Mouse (Mus musculus) myocyte (in vitro differentiated cells): Measurements from ENCODE around the gene Chmp4b. TPM values are rescaled to one million over a fixed set of nuclear protein-coding genes. Genes with fewer than 3 reads are reported as not detected.
A peak's percentile ranks its signal among the peaks of the same experiment; 100 is the strongest.

Experiments
- H3K27me3 ChIP-seq: one replicate; pipeline ENCODE4 v1.6.1; 2011; ENCODE audit not compliant: control insufficient read depth, insufficient read depth, insufficient read length
- H3K36me3 ChIP-seq: one replicate; pipeline ENCODE4 v1.6.1; 2011; ENCODE audit not compliant: control insufficient read depth, insufficient read depth
- H3K4me2 ChIP-seq: one replicate; pipeline ENCODE4 v1.6.1; 2011; ENCODE audit warnings: low read depth, control low read depth
- H3K4me3 ChIP-seq: one replicate; pipeline ENCODE4 v1.5.1; 2011; ENCODE audit warnings: mild to moderate bottlenecking, control low read depth, moderate library complexity
- H3K79me2 ChIP-seq: one replicate; pipeline ENCODE4 v1.6.1; 2011; ENCODE audit not compliant: control insufficient read depth, insufficient read depth
- H3ac ChIP-seq: one replicate; pipeline ENCODE4 v1.6.1; 2011; ENCODE audit not compliant: control insufficient read depth, insufficient read length
- CEBPB ChIP-seq: IDR thresholded peaks from 2 replicates; pipeline ENCODE4 v1.6.1; 2011; ENCODE audit warnings: mild to moderate bottlenecking, moderate library complexity; ENCODE audit not compliant: poor library complexity, insufficient read depth, severe bottlenecking
- E2F4 ChIP-seq: IDR thresholded peaks from one replicate; pipeline ENCODE4 v1.6.1; 2011; ENCODE audit warnings: mild to moderate bottlenecking, control low read depth, moderate library complexity; ENCODE audit not compliant: insufficient read depth
- MAX ChIP-seq: IDR thresholded peaks from one replicate; pipeline ENCODE4 v1.6.1; 2011; ENCODE audit warnings: low read depth, mild to moderate bottlenecking, control low read depth
- MYOD1 ChIP-seq, 3 experiments: IDR thresholded peaks; one replicate each; pipeline ENCODE4 v1.6.1; 2011; ENCODE audit warnings: control low read depth in 2 of 3, low read depth in 2 of 3, mild to moderate bottlenecking in 2 of 3, moderate library complexity in 1 of 3; ENCODE audit not compliant: insufficient read length in 2 of 3, control insufficient read depth in 1 of 3
- MYOG ChIP-seq, 3 experiments: IDR thresholded peaks; one replicate each; pipeline ENCODE4 v1.6.1; 2011; ENCODE audit warnings: control low read depth in 2 of 3, low read depth in 2 of 3, mild to moderate bottlenecking in 2 of 3; ENCODE audit not compliant: insufficient read length in 2 of 3, control insufficient read depth in 1 of 3, insufficient read depth in 1 of 3
- POLR2A ChIP-seq: IDR thresholded peaks from one replicate; pipeline ENCODE4 v1.6.1; 2011; ENCODE audit warnings: low read depth, mild to moderate bottlenecking, control low read depth, moderate library complexity; ENCODE audit not compliant: insufficient read length
- POLR2AphosphoS2 ChIP-seq: IDR thresholded peaks from one replicate; pipeline ENCODE4 v1.6.1; 2011; ENCODE audit warnings: low read depth, control low read depth; ENCODE audit not compliant: insufficient read length
- REST ChIP-seq: IDR thresholded peaks from one replicate; pipeline ENCODE4 v1.6.1; 2011; ENCODE audit warnings: mild to moderate bottlenecking, control low read depth, moderate library complexity; ENCODE audit not compliant: insufficient read depth, insufficient read length
- SRF ChIP-seq: IDR thresholded peaks from one replicate; pipeline ENCODE4 v1.6.1; 2011; ENCODE audit warnings: low read depth; ENCODE audit not compliant: control insufficient read depth, insufficient read length
- TCF12 ChIP-seq: IDR thresholded peaks from one replicate; pipeline ENCODE4 v1.6.1; 2011; ENCODE audit warnings: mild to moderate bottlenecking, control low read depth; ENCODE audit not compliant: poor library complexity, insufficient read depth, severe bottlenecking
- TCF3 ChIP-seq: IDR thresholded peaks from one replicate; pipeline ENCODE4 v1.6.1; 2011; ENCODE audit warnings: low read depth, control low read depth; ENCODE audit not compliant: insufficient read length
- USF1 ChIP-seq: IDR thresholded peaks from one replicate; pipeline ENCODE4 v1.6.1; 2011; ENCODE audit warnings: low read depth, mild to moderate bottlenecking, control low read depth, moderate library complexity
- polyA plus RNA-seq: library from polyadenylated mRNA; unstranded; fragments of >200 nt; fragmentation: generic; extraction: Trizol; gene quantifications from one replicate; pipeline ENCODE4 v1.2.1, GENCODE M21; 2012; ENCODE audit warnings: missing spikeins

Gene Chmp4b
- polyA plus RNA-seq, 1 experiment, result 172 TPM

- no peaks in the 10 kb centered on the region for H3K79me2 ChIP-seq
- H3K4me2 ChIP-seq, result no peak overlapping the region
- no peak overlapping the region for H3ac ChIP-seq
- TF ChIP-seq E2F4, result no peak
- no peak for TF ChIP-seq MYOD1 (IDR thresholded peaks at IDR 0.05; ENCODE audit: control insufficient read depth in 1 of 3, insufficient read length in 2 of 3, low read depth in 2 of 3)
- no peak for TF ChIP-seq MAX
- TF ChIP-seq TCF12, result no peak
- no peak for TF ChIP-seq REST
- no peak for TF ChIP-seq SRF
- no peak for TF ChIP-seq TCF3
- no peak for TF ChIP-seq CEBPB
- no peak for TF ChIP-seq POLR2AphosphoS2
- TF ChIP-seq USF1, result no peak
- no peak for TF ChIP-seq MYOG (IDR thresholded peaks at IDR 0.05; ENCODE audit: control insufficient read depth in 1 of 3, insufficient read depth in 1 of 3, insufficient read length in 2 of 3, low read depth in 2 of 3)
- TF ChIP-seq POLR2A, result no peak
- no peak overlapping the region for H3K4me3 ChIP-seq
- no peaks in the 10 kb centered on the region for H3K36me3 ChIP-seq
- no peaks in the 10 kb centered on the region for H3K27me3 ChIP-seq
Observed at GRCm38 (mm10) chr2:154617061-154617460, 34.4 kb upstream of the Chmp4b start.

DNA sequence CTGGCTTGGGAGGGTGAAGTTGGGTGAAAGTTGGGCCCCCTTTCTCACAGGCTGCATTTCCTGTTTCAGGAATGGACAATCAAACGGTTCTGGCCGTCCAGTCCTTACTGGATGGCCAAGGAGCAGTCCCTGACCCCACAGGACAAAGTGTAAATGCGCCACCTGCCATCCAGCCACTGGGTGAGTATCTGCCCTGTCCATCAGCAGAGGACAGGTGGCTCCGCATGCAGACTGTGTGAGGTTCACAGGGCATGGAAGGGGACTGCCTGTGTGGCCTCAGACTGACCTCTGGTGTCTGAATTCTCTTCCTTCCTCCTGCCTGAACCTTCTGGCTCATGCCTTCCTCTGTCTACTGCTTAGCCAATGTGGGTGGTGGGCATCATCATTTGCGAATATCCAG, 29.8 kb upstream of the Chmp4b start:
- Histone ChIP-seq H3K27me3 (no peaks in the 10 kb centered on the region), H3K4me3 (no peak overlapping the region), H3ac (no peak overlapping the region), H3K79me2 (no peaks in the 10 kb centered on the region), H3K36me3 (peaks cover 7% of the 10 kb centered on the region), H3K4me2 (no peak overlapping the region)
- peak in 2 of 3 experiments; percentile 62 to 77 for TF ChIP-seq MYOG (IDR thresholded peaks at IDR 0.05; ENCODE audit: control insufficient read depth in 1 of 3, insufficient read depth in 1 of 3, insufficient read length in 2 of 3, low read depth in 2 of 3)
- TF ChIP-seq MYOD1 (IDR thresholded peaks at IDR 0.05; ENCODE audit: control insufficient read depth in 1 of 3, insufficient read length in 2 of 3, low read depth in 2 of 3), result peak in 2 of 3 experiments; percentile 87 to 92
- no peak for TF ChIP-seq POLR2A

- no peak overlapping the region for H3K4me3 ChIP-seq
- no peak overlapping the region for H3K4me2 ChIP-seq
- peaks cover 7% of the 10 kb centered on the region for H3K36me3 ChIP-seq
Observed at GRCm38 (mm10) chr2:154624137-154624536, 27.4 kb upstream of the Chmp4b start.

GRCm38 (mm10) chr2:154630531-154630930, 21.0 kb upstream of the Chmp4b start:
- H3K4me3 ChIP-seq, result no peak overlapping the region
- H3K36me3 ChIP-seq, result peaks cover 6% of the 10 kb centered on the region
- H3K27me3 ChIP-seq, result no peaks in the 10 kb centered on the region
- no peak overlapping the region for H3K4me2 ChIP-seq
- H3ac ChIP-seq, result no peak overlapping the region
- H3K79me2 ChIP-seq, result no peaks in the 10 kb centered on the region
- no peak for TF ChIP-seq SRF
- no peak for TF ChIP-seq USF1
- no peak for TF ChIP-seq TCF12
- no peak for TF ChIP-seq E2F4
- no peak for TF ChIP-seq TCF3
- no peak for TF ChIP-seq POLR2A
- TF ChIP-seq MYOG (IDR thresholded peaks at IDR 0.05; ENCODE audit: control insufficient read depth in 1 of 3, insufficient read depth in 1 of 3, insufficient read length in 2 of 3, low read depth in 2 of 3), result no peak
- no peak for TF ChIP-seq MAX
- TF ChIP-seq MYOD1 (IDR thresholded peaks at IDR 0.05; ENCODE audit: control insufficient read depth in 1 of 3, insufficient read length in 2 of 3, low read depth in 2 of 3), result no peak
- TF ChIP-seq POLR2AphosphoS2, result no peak
- TF ChIP-seq CEBPB, result no peak
- no peak for TF ChIP-seq REST

More at GRCm38 (mm10) chr2:154624137-154624536, 27.4 kb upstream of the Chmp4b start:
- TF ChIP-seq CEBPB (no peak), POLR2AphosphoS2 (no peak), SRF (no peak), MYOG (IDR thresholded peaks at IDR 0.05; ENCODE audit: control insufficient read depth in 1 of 3, insufficient read depth in 1 of 3, insufficient read length in 2 of 3, low read depth in 2 of 3) (no peak), TCF3 (no peak), MYOD1 (IDR thresholded peaks at IDR 0.05; ENCODE audit: control insufficient read depth in 1 of 3, insufficient read length in 2 of 3, low read depth in 2 of 3) (no peak), MAX (no peak), TCF12 (no peak), USF1 (no peak), POLR2A (no peak), E2F4 (no peak), REST (no peak)
- Histone ChIP-seq H3ac (no peak overlapping the region), H3K27me3 (no peaks in the 10 kb centered on the region), H3K79me2 (no peaks in the 10 kb centered on the region)

GRCm38 (mm10) chr2:154632203-154632780, 19.2 kb upstream of the Chmp4b start:
- H3K4me2 ChIP-seq, result no peak overlapping the region
- peaks cover 6% of the 10 kb centered on the region for H3K36me3 ChIP-seq
- TF ChIP-seq POLR2AphosphoS2, result no peak
- no peak for TF ChIP-seq REST
- TF ChIP-seq CEBPB, result no peak
- no peak for TF ChIP-seq MYOG (IDR thresholded peaks at IDR 0.05; ENCODE audit: control insufficient read depth in 1 of 3, insufficient read depth in 1 of 3, insufficient read length in 2 of 3, low read depth in 2 of 3)
- TF ChIP-seq USF1, result no peak
- no peak for TF ChIP-seq TCF3
- no peak for TF ChIP-seq MAX
- TF ChIP-seq MYOD1 (IDR thresholded peaks at IDR 0.05; ENCODE audit: control insufficient read depth in 1 of 3, insufficient read length in 2 of 3, low read depth in 2 of 3), result no peak
- TF ChIP-seq POLR2A, result no peak
- no peak for TF ChIP-seq TCF12
- no peak for TF ChIP-seq SRF
- TF ChIP-seq E2F4, result no peak
- no peak overlapping the region for H3K4me3 ChIP-seq
- H3K27me3 ChIP-seq, result no peaks in the 10 kb centered on the region
- H3K79me2 ChIP-seq, result no peaks in the 10 kb centered on the region
- no peak overlapping the region for H3ac ChIP-seq
